Mouse (Mus musculus): ENCODE measurements around the gene Slc6a1.

- TF ChIP-seq CTCF (conservative IDR thresholded peaks at IDR 0.05 in 1 of 2, IDR thresholded peaks at IDR 0.05 in 1 of 2; ENCODE audit: low read depth in 2 of 2, low read length in 2 of 2) (no peak), E2F4 (IDR thresholded peaks at IDR 0.05; ENCODE audit: insufficient replicate concordance, low read depth, low read length) (no peak), POLR2A (IDR thresholded peaks at IDR 0.05; ENCODE audit: low read depth, low read length) (no peak), TBP (conservative IDR thresholded peaks at IDR 0.05; ENCODE audit: low read depth, low read length) (no peak)
Measured at GRCm38 (mm10) chr6:114289106-114289505, 6.7 kb downstream of the Slc6a1 start.
